Mouse (Mus musculus): ENCODE results near the gene Cuedc2. TPM values are rescaled to one million over a fixed set of nuclear protein-coding genes. Genes with fewer than 3 reads are reported as not detected.
A peak's percentile ranks its signal among the peaks of the same experiment; 100 is the strongest.

Cuedc2 gene
- polyA plus RNA-seq, 1 experiment = 69.8 TPM

GRCm38 (mm10) chr19:46339287-46339971, 927 bp upstream of the Cuedc2 start:
- peak; percentile 30 for DNase-seq
- WGBS = 57% methylated on average over 7 of the region's 7 CpGs
- peak overlapping the region; percentile 30; the same call in 1 of the 2 replicates for H3K27ac ChIP-seq (ENCODE audit: insufficient read depth, low read depth, low read length)
- H3K4me1 ChIP-seq (ENCODE audit: control insufficient read depth, insufficient read depth, low read length) = peaks cover 13% of the 10 kb centered on the region; the same call in 1 of the 2 replicates
- no peaks in the 10 kb centered on the region for H3K36me3 ChIP-seq (ENCODE audit: control insufficient read depth, insufficient read depth, low read length)
- no peak overlapping the region for H3K4me3 ChIP-seq (ENCODE audit: insufficient read depth, low read depth, low read length)
- no peaks in the 10 kb centered on the region for H3K27me3 ChIP-seq (replicated peaks; ENCODE audit: control insufficient read depth, insufficient read depth, low read length)
- TF ChIP-seq CTCF (conservative IDR thresholded peaks at IDR 0.05; ENCODE audit: insufficient read depth, insufficient read length, low read depth, low read length) (no peak), POLR2A (IDR thresholded peaks at IDR 0.05; ENCODE audit: low read depth, low read length) (no peak)

- Histone ChIP-seq H3K4me3 (ENCODE audit: insufficient read depth, low read depth, low read length) (peak overlapping the region; percentile 33; the same call in 1 of the 2 replicates), H3K4me1 (ENCODE audit: control insufficient read depth, insufficient read depth, low read length) (peaks cover 13% of the 10 kb centered on the region; the same call in 1 of the 2 replicates), H3K27ac (ENCODE audit: insufficient read depth, low read depth, low read length) (peak overlapping the region; percentile 30; the same call in 1 of the 2 replicates), H3K36me3 (ENCODE audit: control insufficient read depth, insufficient read depth, low read length) (no peaks in the 10 kb centered on the region), H3K27me3 (replicated peaks; ENCODE audit: control insufficient read depth, insufficient read depth, low read length) (no peaks in the 10 kb centered on the region)
- WGBS = 46% methylated on average over 6 of the region's 6 CpGs
- DNase-seq = no peak
- TF ChIP-seq POLR2A (IDR thresholded peaks at IDR 0.05; ENCODE audit: low read depth, low read length) (no peak), CTCF (conservative IDR thresholded peaks at IDR 0.05; ENCODE audit: insufficient read depth, insufficient read length, low read depth, low read length) (no peak)
Measured at GRCm38 (mm10) chr19:46338942-46339286, 412 bp upstream of the Cuedc2 start.

- peaks cover 13% of the 10 kb centered on the region; the same call in 1 of the 2 replicates for H3K4me1 ChIP-seq (ENCODE audit: control insufficient read depth, insufficient read depth, low read length)
- no peak overlapping the region for H3K27ac ChIP-seq (ENCODE audit: insufficient read depth, low read depth, low read length)
- H3K36me3 ChIP-seq (ENCODE audit: control insufficient read depth, insufficient read depth, low read length) = no peaks in the 10 kb centered on the region
- no peak for DNase-seq
- H3K27me3 ChIP-seq (replicated peaks; ENCODE audit: control insufficient read depth, insufficient read depth, low read length) = no peaks in the 10 kb centered on the region
- H3K4me3 ChIP-seq (ENCODE audit: insufficient read depth, low read depth, low read length) = peak overlapping the region; percentile 86
- TF ChIP-seq POLR2A (IDR thresholded peaks at IDR 0.05; ENCODE audit: low read depth, low read length) = no peak
- no peak for TF ChIP-seq CTCF (conservative IDR thresholded peaks at IDR 0.05; ENCODE audit: insufficient read depth, insufficient read length, low read depth, low read length)
- 31% methylated on average over 15 of the region's 15 CpGs for WGBS
Measured at GRCm38 (mm10) chr19:46337719-46338330, 677 bp downstream of the Cuedc2 start.

- H3K36me3 ChIP-seq (ENCODE audit: control insufficient read depth, insufficient read depth, low read length) = no peaks in the 10 kb centered on the region
- H3K27ac ChIP-seq (ENCODE audit: insufficient read depth, low read depth, low read length) = no peak overlapping the region
- DNase-seq = no peak
- no peaks in the 10 kb centered on the region for H3K27me3 ChIP-seq (replicated peaks; ENCODE audit: control insufficient read depth, insufficient read depth, low read length)
- no peak overlapping the region for H3K4me3 ChIP-seq (ENCODE audit: insufficient read depth, low read depth, low read length)
- TF ChIP-seq POLR2A (IDR thresholded peaks at IDR 0.05; ENCODE audit: low read depth, low read length) (no peak), CTCF (conservative IDR thresholded peaks at IDR 0.05; ENCODE audit: insufficient read depth, insufficient read length, low read depth, low read length) (no peak)
- 81% methylated on average over 3 of the region's 3 CpGs for WGBS
- peaks cover 9% of the 10 kb centered on the region; the same call in 1 of the 2 replicates for H3K4me1 ChIP-seq (ENCODE audit: control insufficient read depth, insufficient read depth, low read length)
Measured at GRCm38 (mm10) chr19:46333906-46334305, 4.6 kb downstream of the Cuedc2 start.

- 79% methylated on average over 7 of the region's 7 CpGs for WGBS
- Histone ChIP-seq H3K4me3 (ENCODE audit: insufficient read depth, low read depth, low read length) (no peak overlapping the region), H3K27me3 (replicated peaks; ENCODE audit: control insufficient read depth, insufficient read depth, low read length) (no peaks in the 10 kb centered on the region), H3K4me1 (ENCODE audit: control insufficient read depth, insufficient read depth, low read length) (peaks cover 4% of the 10 kb centered on the region; the same call in 1 of the 2 replicates), H3K36me3 (ENCODE audit: control insufficient read depth, insufficient read depth, low read length) (no peaks in the 10 kb centered on the region), H3K27ac (ENCODE audit: insufficient read depth, low read depth, low read length) (no peak overlapping the region)
- TF ChIP-seq CTCF (conservative IDR thresholded peaks at IDR 0.05; ENCODE audit: insufficient read depth, insufficient read length, low read depth, low read length) = no peak
- no peak for TF ChIP-seq POLR2A (IDR thresholded peaks at IDR 0.05; ENCODE audit: low read depth, low read length)
- DNase-seq = no peak
Measured at GRCm38 (mm10) chr19:46332721-46333339, 5.7 kb downstream of the Cuedc2 start.

- no peak for DNase-seq
- Histone ChIP-seq H3K27me3 (replicated peaks; ENCODE audit: control insufficient read depth, insufficient read depth, low read length) (no peaks in the 10 kb centered on the region), H3K4me1 (ENCODE audit: control insufficient read depth, insufficient read depth, low read length) (peaks cover 3% of the 10 kb centered on the region; the same call in 1 of the 2 replicates), H3K4me3 (ENCODE audit: insufficient read depth, low read depth, low read length) (no peak overlapping the region), H3K36me3 (ENCODE audit: control insufficient read depth, insufficient read depth, low read length) (no peaks in the 10 kb centered on the region), H3K27ac (ENCODE audit: insufficient read depth, low read depth, low read length) (no peak overlapping the region)
- no peak for TF ChIP-seq CTCF (conservative IDR thresholded peaks at IDR 0.05; ENCODE audit: insufficient read depth, insufficient read length, low read depth, low read length)
- TF ChIP-seq POLR2A (IDR thresholded peaks at IDR 0.05; ENCODE audit: low read depth, low read length) = no peak
- 80% methylated on average over 3 of the region's 3 CpGs for WGBS
Measured at GRCm38 (mm10) chr19:46331936-46332335, 6.6 kb downstream of the Cuedc2 start.

GRCm38 (mm10) chr19:46331326-46331725, 7.2 kb downstream of the Cuedc2 start:
- no peak for TF ChIP-seq CTCF (conservative IDR thresholded peaks at IDR 0.05; ENCODE audit: insufficient read depth, insufficient read length, low read depth, low read length)
- TF ChIP-seq POLR2A (IDR thresholded peaks at IDR 0.05; ENCODE audit: low read depth, low read length) = no peak
- Histone ChIP-seq H3K36me3 (ENCODE audit: control insufficient read depth, insufficient read depth, low read length) (no peaks in the 10 kb centered on the region), H3K27ac (ENCODE audit: insufficient read depth, low read depth, low read length) (no peak overlapping the region), H3K27me3 (replicated peaks; ENCODE audit: control insufficient read depth, insufficient read depth, low read length) (no peaks in the 10 kb centered on the region), H3K4me1 (ENCODE audit: control insufficient read depth, insufficient read depth, low read length) (peaks cover 6% of the 10 kb centered on the region; the same call in 1 of the 2 replicates), H3K4me3 (ENCODE audit: insufficient read depth, low read depth, low read length) (no peak overlapping the region)
- 90% methylated on average over 14 of the region's 14 CpGs for WGBS
- DNase-seq = no peak

All from kidney, adult 2 months (tissue).